Mouse (Mus musculus): ENCODE results near the gene Ppp6r3. TPM values are rescaled to one million over a fixed set of nuclear protein-coding genes. Genes with fewer than 3 reads are reported as not detected.

Gene Ppp6r3
- polyA plus RNA-seq, 1 experiment = 48.7 TPM

DNA sequence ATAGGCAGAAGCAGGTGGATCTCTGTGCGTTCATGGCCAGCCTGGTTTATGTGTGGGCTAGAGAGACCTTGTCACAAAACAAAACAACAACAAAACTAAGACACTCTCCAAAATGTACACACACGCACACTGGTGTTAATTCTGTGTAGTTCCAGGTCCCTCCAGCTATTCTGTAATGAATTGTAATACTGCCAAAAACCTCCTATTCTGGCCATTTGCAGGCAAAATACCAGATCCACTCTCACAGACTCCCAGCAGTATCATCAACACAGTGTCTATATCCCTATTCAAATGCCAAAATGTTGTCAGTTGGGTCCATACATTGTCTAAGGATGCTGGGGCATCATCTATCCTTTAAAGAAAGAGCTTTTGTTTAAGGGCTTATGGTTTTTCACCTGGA, 30.6 kb downstream of the Ppp6r3 start:
- TF ChIP-seq GATA1 (IDR thresholded peaks at IDR 0.05; ENCODE audit: low read length) = no peak

DNA sequence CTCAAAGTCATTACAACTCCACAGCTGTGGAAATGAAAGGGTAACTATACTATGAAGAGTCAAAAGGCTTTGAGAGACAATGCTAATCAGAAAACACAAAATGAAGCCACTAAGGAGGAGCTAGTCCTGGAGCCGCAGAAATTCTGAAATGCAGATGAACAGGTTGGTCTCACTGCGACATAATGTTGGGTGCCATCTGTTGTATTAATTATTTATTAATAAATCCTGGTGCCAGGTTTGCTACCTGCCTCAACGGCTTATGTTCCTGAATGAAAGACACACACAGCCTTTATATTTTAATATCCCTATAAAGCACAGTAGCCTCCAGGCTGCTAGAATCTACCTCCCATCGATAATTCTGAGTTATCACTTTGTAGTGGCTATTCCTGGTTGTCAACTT, 33.0 kb downstream of the Ppp6r3 start:
- TF ChIP-seq GATA1 (IDR thresholded peaks at IDR 0.05; ENCODE audit: low read length) = no peak

DNA sequence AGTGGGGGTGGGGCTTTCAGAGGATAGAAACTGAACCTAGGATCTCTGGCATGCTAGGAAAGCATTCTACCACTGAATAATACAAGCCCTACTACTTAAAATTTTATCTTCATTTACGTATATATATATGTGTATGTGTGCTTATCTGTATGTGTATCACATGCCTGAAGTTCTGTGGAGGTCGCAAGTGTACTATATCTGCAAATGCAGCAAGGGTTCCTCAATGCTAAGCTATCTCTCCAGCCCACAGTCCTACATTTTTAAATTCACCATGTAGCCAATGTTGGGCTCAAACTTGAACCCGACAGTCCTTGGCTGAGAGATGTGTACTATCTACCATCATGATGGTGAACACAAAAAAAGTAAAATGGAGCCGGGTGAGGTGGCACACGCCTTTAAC, 34.6 kb downstream of the Ppp6r3 start:
- no peak for TF ChIP-seq GATA1 (IDR thresholded peaks at IDR 0.05; ENCODE audit: low read length)

DNA sequence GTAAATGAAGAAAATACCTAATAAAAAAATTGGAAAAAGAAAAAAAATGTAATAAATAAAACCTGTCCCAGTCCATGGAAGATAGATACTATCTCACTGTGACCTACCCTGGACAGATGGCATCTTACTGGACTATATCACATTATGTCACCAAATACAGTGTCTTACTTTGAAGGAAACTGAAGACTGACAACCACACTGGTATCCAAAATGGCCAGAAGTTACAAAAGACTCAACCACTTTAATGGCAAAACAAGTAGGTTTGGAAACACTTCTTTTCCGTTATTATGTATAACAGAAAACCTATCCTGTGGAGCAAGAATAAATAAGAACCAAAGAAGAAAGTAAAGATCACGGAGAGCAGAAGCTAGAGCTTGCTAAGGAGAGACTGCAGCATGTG, 35.3 kb downstream of the Ppp6r3 start:
- no peak for TF ChIP-seq GATA1 (IDR thresholded peaks at IDR 0.05; ENCODE audit: low read length)

DNA sequence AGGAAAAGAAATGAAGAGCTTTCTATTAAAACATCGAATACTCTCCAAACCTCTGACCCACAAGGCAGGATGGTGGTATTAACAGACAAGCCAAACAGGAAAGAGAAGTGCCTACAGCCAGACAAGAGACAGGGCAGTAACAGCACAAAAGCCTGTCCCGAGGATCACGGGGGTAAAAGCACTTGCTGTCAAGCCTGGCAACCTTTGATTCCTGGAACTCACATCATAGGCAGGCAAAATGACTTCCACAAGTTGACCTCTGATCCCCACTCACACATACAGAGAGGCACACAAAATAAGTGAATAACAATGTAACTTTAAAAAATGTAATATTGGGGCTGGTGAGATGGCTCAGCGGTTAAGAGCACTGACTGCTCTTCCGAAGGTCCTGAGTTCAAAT, 36.1 kb downstream of the Ppp6r3 start:
- TF ChIP-seq GATA1 (IDR thresholded peaks at IDR 0.05; ENCODE audit: low read length) = no peak

DNA sequence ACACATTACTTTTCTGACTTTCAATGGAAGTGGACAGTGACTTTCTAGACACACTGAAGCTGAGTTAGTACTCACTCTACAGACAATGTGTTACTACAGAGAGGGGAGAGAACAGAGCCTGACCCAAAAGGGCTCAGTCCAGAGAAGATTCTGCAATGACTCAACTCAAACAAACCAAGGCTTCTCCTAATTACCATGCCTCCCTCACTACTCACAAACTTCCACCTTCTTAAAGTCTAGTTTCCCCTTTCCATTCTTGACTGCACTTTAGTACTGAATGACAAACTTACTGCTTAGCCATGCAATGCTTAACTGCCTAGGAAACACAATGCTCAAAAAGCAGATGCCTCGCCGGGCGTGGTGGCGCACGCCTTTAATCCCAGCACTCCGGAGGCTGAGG, 37.9 kb downstream of the Ppp6r3 start:
- no peak for TF ChIP-seq GATA1 (IDR thresholded peaks at IDR 0.05; ENCODE audit: low read length)

DNA sequence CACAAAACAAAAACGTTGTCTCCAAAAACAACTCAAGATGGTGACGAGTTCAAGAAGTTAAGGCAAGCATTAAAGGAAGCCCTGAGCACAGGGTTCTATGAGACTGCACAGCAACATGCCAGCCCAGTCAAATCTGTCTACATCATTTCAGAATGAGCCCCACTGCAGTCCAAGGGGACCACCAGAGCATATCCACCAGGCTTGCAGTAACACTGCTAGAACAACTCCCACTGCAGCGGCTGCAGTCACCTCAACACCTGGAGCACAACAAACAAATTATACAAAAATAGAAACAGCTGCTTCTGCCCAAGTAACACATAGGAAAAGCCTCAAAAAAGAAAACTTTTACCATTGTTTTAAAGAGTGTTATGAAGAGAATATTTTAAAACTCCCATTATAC, 40.6 kb downstream of the Ppp6r3 start:
- no peak for TF ChIP-seq GATA1 (IDR thresholded peaks at IDR 0.05; ENCODE audit: low read length)

DNA sequence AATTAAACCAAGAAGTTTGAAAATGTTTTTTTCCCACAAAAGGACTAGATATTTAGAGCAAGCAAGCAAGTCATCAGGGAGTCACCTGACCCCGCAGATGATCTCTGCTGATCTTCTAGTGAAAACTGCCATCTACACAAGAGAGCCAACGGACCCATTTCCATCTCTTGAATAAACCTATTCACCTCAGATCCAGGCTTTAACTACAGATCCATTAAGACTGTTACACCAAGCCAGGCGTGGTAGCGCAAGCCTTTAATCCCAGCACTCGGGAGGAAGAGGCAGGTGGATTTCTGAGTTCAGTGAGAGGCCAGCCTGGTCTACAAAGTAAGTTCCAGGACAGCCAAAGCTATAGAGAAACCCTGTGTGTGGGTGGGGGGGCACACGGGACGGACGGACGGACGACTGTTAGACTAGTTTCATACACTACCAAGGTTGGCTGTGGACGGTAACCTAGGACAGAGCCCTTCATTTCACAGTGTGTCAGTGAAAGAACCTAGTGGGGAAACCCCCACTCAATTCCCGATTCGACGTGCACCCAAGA, 42.8 kb downstream of the Ppp6r3 start:
- no peak for TF ChIP-seq GATA1 (IDR thresholded peaks at IDR 0.05; ENCODE audit: low read length)

DNA sequence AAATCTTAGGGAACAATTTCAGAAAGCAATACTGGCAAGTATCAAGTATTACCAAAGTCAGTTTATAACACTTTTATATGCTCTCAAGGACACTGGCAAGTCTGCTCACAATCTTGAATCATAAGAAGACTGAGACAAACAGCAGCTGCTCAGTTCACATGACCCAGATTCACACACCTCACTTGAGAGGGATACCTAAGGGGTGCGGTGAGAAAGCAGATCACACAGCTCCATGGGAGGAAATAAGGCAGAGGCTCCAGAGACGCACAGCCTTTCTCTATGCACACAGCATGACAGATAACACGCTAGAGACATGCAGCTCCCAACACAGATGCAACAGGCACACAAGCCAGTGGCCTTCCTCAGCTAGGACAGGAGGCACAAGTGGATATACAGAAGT, 45.8 kb downstream of the Ppp6r3 start:
- no peak for TF ChIP-seq GATA1 (IDR thresholded peaks at IDR 0.05; ENCODE audit: low read length)

DNA sequence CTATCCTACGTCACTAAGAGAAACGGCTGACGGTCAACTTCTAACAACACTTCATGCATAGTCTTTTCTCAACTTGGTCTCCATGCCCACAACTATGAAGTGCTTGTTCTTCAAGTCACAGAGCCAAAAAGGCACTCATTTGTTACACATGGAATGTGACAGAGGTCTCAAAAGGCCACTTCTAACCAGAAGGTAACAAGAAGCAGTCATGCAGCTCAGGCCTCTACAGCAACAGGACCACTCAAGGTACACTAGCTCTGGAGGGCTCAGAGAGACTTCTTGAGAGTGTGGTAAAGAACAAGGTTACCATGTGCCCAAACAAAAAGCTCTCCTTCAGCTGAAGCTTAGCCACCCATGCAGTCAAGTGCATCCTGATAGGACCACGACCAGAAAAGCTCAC, 46.9 kb downstream of the Ppp6r3 start:
- no peak for TF ChIP-seq GATA1 (IDR thresholded peaks at IDR 0.05; ENCODE audit: low read length)

DNA sequence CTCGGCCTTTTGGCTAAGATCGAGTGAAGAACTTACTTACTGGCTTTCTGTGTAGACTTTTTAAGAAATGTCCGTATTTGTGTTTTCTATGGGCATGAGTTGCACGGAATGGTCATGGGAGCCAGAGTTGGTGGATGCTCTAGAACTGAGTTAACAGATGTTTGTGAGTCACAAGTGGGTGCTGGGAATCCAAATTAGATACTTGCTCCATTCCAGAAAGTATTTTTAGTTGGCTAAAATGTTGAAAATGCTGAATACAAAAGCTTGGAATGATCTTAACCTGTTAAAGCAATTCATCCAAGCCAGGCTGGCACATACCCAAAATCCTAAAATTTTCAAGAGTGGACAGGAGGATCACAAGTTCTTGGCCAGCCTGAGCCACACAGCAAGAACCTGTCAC, 48.0 kb downstream of the Ppp6r3 start:
- TF ChIP-seq GATA1 (IDR thresholded peaks at IDR 0.05; ENCODE audit: low read length) = no peak

DNA sequence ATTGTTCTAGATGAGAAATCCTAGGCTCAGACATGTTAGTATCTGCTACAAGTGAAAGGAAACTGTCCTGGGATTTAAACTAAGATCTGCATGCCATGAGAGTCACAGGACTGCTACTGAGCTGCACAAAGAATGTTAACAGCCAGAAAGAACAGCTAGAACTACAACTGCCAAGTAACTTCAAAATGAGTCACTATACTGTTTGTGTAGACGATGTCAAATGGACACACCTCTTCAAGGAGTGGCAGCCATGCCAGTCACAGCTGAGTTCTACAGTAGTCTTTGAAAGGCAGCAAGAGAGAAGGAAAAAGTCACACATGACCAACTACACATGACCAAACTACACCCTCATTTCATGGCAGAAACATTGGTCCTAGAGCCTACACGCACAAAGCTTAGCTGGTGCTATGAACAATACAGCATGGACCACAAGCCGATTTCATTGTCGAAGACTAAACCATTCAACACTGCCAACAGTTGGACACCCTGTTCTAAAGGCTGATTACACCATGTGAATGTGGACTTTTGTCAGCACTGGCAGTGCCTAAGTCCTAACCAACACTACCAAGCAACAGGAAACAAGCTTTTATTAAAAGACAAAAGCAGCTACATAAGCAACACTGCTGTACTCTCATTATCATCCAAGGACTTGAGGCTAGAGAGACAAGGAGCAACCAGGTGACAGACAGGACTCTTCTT, 55.9 kb downstream of the Ppp6r3 start:
- no peak for TF ChIP-seq GATA1 (IDR thresholded peaks at IDR 0.05; ENCODE audit: low read length)

DNA sequence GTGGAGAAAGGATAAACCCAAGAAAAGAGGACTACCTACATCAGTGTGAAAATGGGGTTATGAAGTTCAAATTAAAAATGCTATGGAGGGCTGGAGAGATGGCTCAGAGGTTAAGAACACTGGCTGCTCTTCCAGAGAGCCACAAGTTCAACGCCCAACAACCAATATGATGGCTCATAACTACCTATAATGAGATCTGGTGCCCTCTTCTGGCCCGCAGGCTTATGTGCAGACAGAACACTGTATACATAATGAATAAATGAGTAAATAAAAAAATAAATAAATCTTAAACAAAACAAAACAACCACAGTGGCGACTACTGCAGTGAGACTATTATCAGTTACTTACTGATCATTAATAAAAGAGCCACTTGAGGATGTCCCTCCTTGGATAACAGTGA, 78.3 kb downstream of the Ppp6r3 start:
- TF ChIP-seq GATA1 (IDR thresholded peaks at IDR 0.05; ENCODE audit: low read length) = no peak

DNA sequence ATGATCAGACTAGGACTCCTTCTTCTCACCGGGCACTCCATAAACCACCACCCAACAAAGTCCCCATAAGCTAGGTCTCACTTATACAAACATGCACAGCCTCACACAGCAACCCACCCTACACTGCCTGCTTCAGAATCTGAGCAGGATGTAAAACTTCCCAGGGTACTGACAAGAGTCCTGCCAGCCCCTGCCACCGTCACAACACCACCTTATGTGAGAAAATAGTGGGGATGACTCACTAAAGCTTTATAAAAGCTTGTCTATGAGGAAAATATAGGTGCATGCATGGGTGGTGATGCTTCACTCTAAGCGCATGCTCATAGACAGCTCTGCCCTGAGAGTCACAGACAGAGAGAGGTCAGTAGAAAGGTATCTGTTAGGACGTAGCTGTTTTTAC, 85.7 kb downstream of the Ppp6r3 start:
- no peak for TF ChIP-seq GATA1 (IDR thresholded peaks at IDR 0.05; ENCODE audit: low read length)

DNA sequence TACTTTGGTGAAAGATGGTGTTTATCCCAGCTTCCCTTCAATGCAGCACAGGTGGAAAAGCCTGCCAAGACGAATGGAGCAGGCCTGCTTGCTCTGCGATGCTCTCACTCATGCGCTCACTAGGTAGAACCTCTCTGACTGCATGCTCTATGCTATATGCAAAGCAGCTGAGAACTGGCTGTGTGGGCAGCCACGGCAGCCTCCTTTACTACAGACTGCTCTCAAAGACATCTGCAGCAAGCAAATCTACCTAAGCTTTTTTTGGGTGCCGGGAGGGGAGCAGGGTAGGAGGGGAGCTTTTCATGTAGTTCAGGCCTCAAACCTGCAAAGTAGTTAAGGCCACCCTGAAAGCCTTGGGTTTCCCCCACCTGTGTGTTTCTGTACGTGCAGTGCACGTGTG, 92.7 kb downstream of the Ppp6r3 start:
- no peak for TF ChIP-seq GATA1 (IDR thresholded peaks at IDR 0.05; ENCODE audit: low read length)

DNA sequence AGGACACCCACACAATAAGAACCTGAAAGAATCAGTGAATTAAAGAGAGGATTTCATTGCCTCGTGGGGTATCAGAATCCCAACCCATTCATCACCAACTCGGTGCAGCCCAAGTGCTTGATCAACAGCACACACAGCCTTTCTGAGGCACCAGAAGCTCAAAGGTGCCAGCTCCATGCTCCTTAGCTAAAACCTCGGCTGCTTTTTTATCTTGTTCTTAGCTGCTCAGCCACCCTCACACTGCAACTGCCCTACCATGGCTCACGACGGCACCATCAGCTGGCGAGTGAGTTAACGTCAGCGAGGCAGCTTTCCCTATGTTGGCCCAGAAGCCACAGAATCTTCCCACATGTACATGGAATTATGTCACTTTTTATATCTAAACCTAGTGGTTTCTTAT, 95.4 kb downstream of the Ppp6r3 start:
- no peak for TF ChIP-seq GATA1 (IDR thresholded peaks at IDR 0.05; ENCODE audit: low read length)

DNA sequence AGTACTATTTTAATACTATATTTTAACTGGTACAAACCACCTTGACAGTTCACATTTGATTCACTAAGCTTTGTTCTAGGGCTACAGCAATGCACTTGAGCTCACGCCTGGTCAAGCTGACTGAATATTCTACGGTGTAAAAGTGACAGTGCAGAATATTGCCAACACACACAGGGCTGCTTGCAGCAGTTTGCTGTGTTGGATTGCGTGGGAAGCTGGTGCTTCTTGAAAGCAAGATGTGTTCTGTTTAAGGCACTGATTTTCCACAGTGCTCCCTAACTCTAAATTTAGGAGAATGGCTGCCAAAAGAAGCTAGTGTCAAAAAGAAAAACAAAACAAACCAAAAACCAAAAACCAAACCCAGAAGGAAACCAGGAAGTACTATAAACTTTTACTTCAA, 98.6 kb downstream of the Ppp6r3 start:
- TF ChIP-seq GATA1 (IDR thresholded peaks at IDR 0.05; ENCODE audit: low read length) = no peak

DNA sequence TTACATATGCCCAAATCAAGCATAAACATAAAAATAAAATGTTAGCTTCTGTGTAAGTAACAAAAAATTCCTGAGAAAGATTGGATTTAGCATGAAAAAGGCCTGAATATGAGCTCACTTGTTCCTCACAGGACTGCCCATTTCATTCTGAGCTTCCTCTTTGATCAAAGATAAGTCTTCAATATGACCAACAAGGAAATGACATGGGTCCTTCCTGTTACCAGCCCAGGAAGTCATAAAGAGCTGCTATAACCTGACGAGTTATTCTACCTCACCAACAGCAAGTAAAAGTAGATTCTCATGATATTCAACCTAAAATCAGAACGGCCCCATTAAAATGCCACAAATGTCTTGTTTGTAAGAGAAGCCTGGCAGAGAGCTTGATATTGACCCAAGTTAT, 104.3 kb downstream of the Ppp6r3 start:
- no peak for TF ChIP-seq GATA1 (IDR thresholded peaks at IDR 0.05; ENCODE audit: low read length)
